10 mouse cellular contexts compared by ENCODE assay signal in the genomic region with DNA sequence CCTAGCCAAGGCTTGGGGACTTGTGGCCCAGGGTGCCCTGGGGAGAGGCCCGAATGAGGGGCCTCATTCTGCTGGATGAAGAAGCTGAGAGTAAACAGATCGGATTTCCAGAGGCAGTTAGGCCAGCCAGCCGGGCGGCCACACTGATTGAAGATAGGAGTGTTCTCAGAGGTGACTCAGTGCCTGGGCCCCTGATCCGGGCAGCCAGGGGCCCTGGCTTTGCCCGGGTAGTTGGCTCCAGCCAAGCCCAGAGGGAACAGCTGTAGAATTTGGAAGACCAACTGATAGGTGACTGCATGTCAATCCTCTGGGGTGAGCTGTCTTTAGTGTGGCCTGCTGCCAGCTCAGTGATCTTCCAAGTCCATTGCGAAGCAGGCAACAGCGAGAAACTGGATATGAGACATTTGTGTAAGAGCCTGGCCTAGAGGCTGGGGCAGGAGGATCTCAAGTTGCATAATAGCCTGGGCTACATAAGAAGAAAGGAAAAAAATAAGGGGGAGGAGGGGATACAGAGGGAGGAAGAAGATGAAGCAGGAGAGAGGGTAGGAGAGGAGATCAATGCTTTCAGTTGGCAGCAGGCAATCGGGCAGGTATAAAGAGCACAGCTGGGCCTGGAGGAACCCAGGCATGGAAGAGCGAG. TPM values are rescaled to one million over a fixed set of nuclear protein-coding genes. Genes with fewer than 3 reads are reported as not detected.
A peak's percentile ranks its signal among the peaks of the same experiment; 100 is the strongest.
DNase-seq lines count a peak whose midpoint lies in the region; ATAC-seq and TF ChIP-seq lines count a peak whose summit lies in the region.
"Had no signal": no experiment of that assay in that cellular context is flagged by ENCODE, and none has a peak within 500 bp of the region (broad histone marks: within the 10 kb centered on the region; RNA-seq: fewer than 3 reads in every experiment).

No protein-coding gene starts in this region.

- H3K9ac ChIP-seq in kidney, embryonic 14.5 days (ENCODE audit: low read depth, low read length) = no peak overlapping the region
- no peak overlapping the region for H3K9ac ChIP-seq in embryonic facial prominence, embryonic 14.5 days (ENCODE audit: low read depth, low read length)
- H3K9ac ChIP-seq in heart, embryonic 14.5 days (ENCODE audit: low read length) = no peak overlapping the region
- no peak overlapping the region for H3K9ac ChIP-seq in stomach, embryonic 15.5 days

- 32% methylated on average over 10 of the region's 10 CpGs for WGBS in kidney, embryonic 14.5 days
- 68% methylated on average over 10 of the region's 10 CpGs for WGBS in kidney, adult 2 months
- WGBS in embryonic facial prominence, embryonic 14.5 days = 50% methylated on average over 10 of the region's 10 CpGs
- 39% methylated on average over 10 of the region's 10 CpGs for WGBS in heart, embryonic 14.5 days
- WGBS in stomach, embryonic 15.5 days = 44% methylated on average over 10 of the region's 10 CpGs
- 71% methylated on average over 10 of the region's 10 CpGs for WGBS in hindbrain, embryonic 10.5 days

- TF ChIP-seq POLR2A in kidney, adult 2 months (IDR thresholded peaks at IDR 0.05; ENCODE audit: low read depth, low read length) = no peak

- peaks cover 7% of the 10 kb centered on the region for H3K4me1 ChIP-seq in kidney, embryonic 14.5 days (ENCODE audit: control insufficient read depth, insufficient read depth, low read length)
- H3K4me1 ChIP-seq in kidney, adult 2 months (ENCODE audit: control insufficient read depth, insufficient read depth, low read length) = no peaks in the 10 kb centered on the region
- H3K4me1 ChIP-seq in embryonic facial prominence, embryonic 14.5 days (ENCODE audit: control insufficient read depth, insufficient read depth, low read length) = no peaks in the 10 kb centered on the region
- H3K4me1 ChIP-seq in heart, embryonic 14.5 days (ENCODE audit: control insufficient read depth in 2 of 2, insufficient read depth in 2 of 2, low read length in 2 of 2) = peaks cover 34 to 45% of the 10 kb centered on the region in 2 experiments
- peaks cover 5% of the 10 kb centered on the region; the same call in 1 of the 2 replicates for H3K4me1 ChIP-seq in stomach, embryonic 15.5 days
- H3K4me1 ChIP-seq in hindbrain, embryonic 10.5 days (replicated peaks) = peaks cover 16% of the 10 kb centered on the region

- H3K27ac ChIP-seq in kidney, embryonic 14.5 days (ENCODE audit: low read depth, low read length) = peak overlapping the region; percentile 33; the same call in 1 of the 2 replicates
- no peak overlapping the region for H3K27ac ChIP-seq in kidney, adult 2 months (ENCODE audit: insufficient read depth, low read depth, low read length)
- no peak overlapping the region for H3K27ac ChIP-seq in embryonic facial prominence, embryonic 14.5 days (replicated peaks; ENCODE audit: low read depth, low read length)
- peak overlapping the region; percentile 52 to 60 for H3K27ac ChIP-seq in heart, embryonic 14.5 days (replicated peaks in 1 of 2; ENCODE audit: control insufficient read depth in 1 of 2, insufficient read depth in 1 of 2, low read depth in 2 of 2, low read length in 2 of 2)
- no peak overlapping the region for H3K27ac ChIP-seq in stomach, embryonic 15.5 days
- no peak overlapping the region for H3K27ac ChIP-seq in hindbrain, embryonic 10.5 days

- peak; percentile 55 for ATAC-seq in kidney, embryonic 14.5 days (ENCODE audit: low FRiP score, low TSS enrichment)
- ATAC-seq in embryonic facial prominence, embryonic 14.5 days (ENCODE audit: low read depth) = no peak
- ATAC-seq in heart, embryonic 14.5 days (ENCODE audit: insufficient number of reproducible peaks, insufficient read depth, low FRiP score, low read depth) = no peak
- peak; percentile 58 for ATAC-seq in stomach, embryonic 15.5 days (ENCODE audit: insufficient read depth, low FRiP score, low read depth)

- H3K27me3 ChIP-seq in kidney, embryonic 14.5 days (ENCODE audit: control insufficient read depth, insufficient read depth, low read length) = no peaks in the 10 kb centered on the region
- H3K27me3 ChIP-seq in kidney, adult 2 months (replicated peaks; ENCODE audit: control insufficient read depth, insufficient read depth, low read length) = no peaks in the 10 kb centered on the region
- no peaks in the 10 kb centered on the region for H3K27me3 ChIP-seq in embryonic facial prominence, embryonic 14.5 days (replicated peaks; ENCODE audit: control insufficient read depth, insufficient read depth, low read length)
- no peaks in the 10 kb centered on the region for H3K27me3 ChIP-seq in heart, embryonic 14.5 days (ENCODE audit: control insufficient read depth, insufficient read depth, low read length)
- H3K27me3 ChIP-seq in stomach, embryonic 15.5 days (replicated peaks) = no peaks in the 10 kb centered on the region
- no peaks in the 10 kb centered on the region for H3K27me3 ChIP-seq in hindbrain, embryonic 10.5 days (ENCODE audit: insufficient read depth, poor library complexity, severe bottlenecking)

- no peak for TF ChIP-seq CTCF in kidney, adult 2 months (conservative IDR thresholded peaks at IDR 0.05; ENCODE audit: insufficient read depth, insufficient read length, low read depth, low read length)

- H3K4me3 ChIP-seq in kidney, embryonic 14.5 days (ENCODE audit: low read length) = no peak overlapping the region
- no peak overlapping the region for H3K4me3 ChIP-seq in kidney, adult 2 months (ENCODE audit: insufficient read depth, low read depth, low read length)
- no peak overlapping the region for H3K4me3 ChIP-seq in embryonic facial prominence, embryonic 14.5 days (ENCODE audit: low read depth, low read length)
- no peak overlapping the region for H3K4me3 ChIP-seq in heart, embryonic 14.5 days (ENCODE audit: control insufficient read depth in 1 of 2, insufficient read depth in 1 of 2, low read depth in 1 of 2, low read length in 2 of 2)
- no peak overlapping the region for H3K4me3 ChIP-seq in stomach, embryonic 15.5 days (replicated peaks)
- no peak overlapping the region for H3K4me3 ChIP-seq in hindbrain, embryonic 10.5 days

- H3K9me3 ChIP-seq in kidney, embryonic 14.5 days (ENCODE audit: control insufficient read depth, low read length) = no peaks in the 10 kb centered on the region
- H3K9me3 ChIP-seq in embryonic facial prominence, embryonic 14.5 days (ENCODE audit: control insufficient read depth, low read length) = no peaks in the 10 kb centered on the region
- H3K9me3 ChIP-seq in heart, embryonic 14.5 days (ENCODE audit: control insufficient read depth, low read length) = no peaks in the 10 kb centered on the region
- no peaks in the 10 kb centered on the region for H3K9me3 ChIP-seq in stomach, embryonic 15.5 days
- no peaks in the 10 kb centered on the region for H3K9me3 ChIP-seq in hindbrain, embryonic 10.5 days

- DNase-seq in kidney, adult 2 months = no peak
- peak; percentile 27 for DNase-seq in embryonic facial prominence, embryonic 14.5 days (ENCODE audit: low spot score)
- DNase-seq in right cerebral cortex, postnatal 25 days = no peak
- DNase-seq in liver = no peak
- DNase-seq in hindbrain, embryonic 10.5 days (ENCODE audit: low spot score) = no peak
- DNase-seq: embryo, embryonic 11 days; right cerebral cortex, adult 18-20 months had no signal

- H3K36me3 ChIP-seq in kidney, embryonic 14.5 days (ENCODE audit: control insufficient read depth, insufficient read depth, low read length) = no peaks in the 10 kb centered on the region
- no peaks in the 10 kb centered on the region for H3K36me3 ChIP-seq in kidney, adult 2 months (ENCODE audit: control insufficient read depth, insufficient read depth, low read length)
- 0 out of 2 replicates have a peak, but pooled peaks cover 4% of the 10 kb centered on the region for H3K36me3 ChIP-seq in embryonic facial prominence, embryonic 14.5 days (ENCODE audit: control insufficient read depth, insufficient read depth, low read length)
- H3K36me3 ChIP-seq in heart, embryonic 14.5 days (ENCODE audit: control insufficient read depth, insufficient read depth, low read length) = no peaks in the 10 kb centered on the region
- 0 out of 2 replicates have a peak, but pooled peaks cover 3% of the 10 kb centered on the region for H3K36me3 ChIP-seq in stomach, embryonic 15.5 days
- H3K36me3 ChIP-seq in hindbrain, embryonic 10.5 days = peaks cover 30% of the 10 kb centered on the region

- H3K4me2 ChIP-seq in kidney, embryonic 14.5 days (replicated peaks; ENCODE audit: low read depth, low read length) = no peak overlapping the region
- no peak overlapping the region for H3K4me2 ChIP-seq in embryonic facial prominence, embryonic 14.5 days (ENCODE audit: low read depth, low read length)
- H3K4me2 ChIP-seq in heart, embryonic 14.5 days (ENCODE audit: low read length) = no peak overlapping the region
- no peak overlapping the region for H3K4me2 ChIP-seq in stomach, embryonic 15.5 days

RNA-seq across cellular contexts. Expression of gene Castor2, which starts 20.1 kb away (rescaled TPM):
- polyA plus RNA-seq in kidney, embryonic 14.5 days (2014; fragmentation: Nextera tagmentation; extraction: Ambion mirVana) = 8.7 and 10.5 TPM in 2 replicates
- 27.5 and 39.3 TPM in 2 replicates for polyA plus RNA-seq in kidney, adult 2 months (2012; rRNA removed)
- polyA plus RNA-seq in embryonic facial prominence, embryonic 14.5 days (2014; fragmentation: Nextera tagmentation; extraction: Ambion mirVana) = 11.7 and 13.5 TPM in 2 replicates
- 6.2 and 7.7 TPM in 2 replicates for polyA plus RNA-seq in heart, embryonic 14.5 days (2014; fragmentation: Nextera tagmentation; extraction: Ambion mirVana)
- polyA plus RNA-seq in stomach, embryonic 15.5 days (2015; fragmentation: Nextera tagmentation; extraction: Ambion mirVana) = 4.5 and 5.1 TPM in 2 replicates
- 10.3 TPM in 2 replicates for polyA plus RNA-seq in hindbrain, embryonic 10.5 days (2016; fragmentation: Nextera tagmentation; extraction: Ambion mirVana)

RNA-seq across cellular contexts. Expression of gene Rcc1l, which starts 57.0 kb away (rescaled TPM):
- polyA plus RNA-seq in kidney, embryonic 14.5 days (2014; fragmentation: Nextera tagmentation; extraction: Ambion mirVana) = 28.9 and 35.2 TPM in 2 replicates
- 18.7 and 19.3 TPM in 2 replicates for polyA plus RNA-seq in kidney, adult 2 months (2012; rRNA removed)
- 26.1 and 27.3 TPM in 2 replicates for polyA plus RNA-seq in embryonic facial prominence, embryonic 14.5 days (2014; fragmentation: Nextera tagmentation; extraction: Ambion mirVana)
- 18.8 and 21.5 TPM in 2 replicates for polyA plus RNA-seq in heart, embryonic 14.5 days (2014; fragmentation: Nextera tagmentation; extraction: Ambion mirVana)
- 27.3 and 30.8 TPM in 2 replicates for polyA plus RNA-seq in stomach, embryonic 15.5 days (2015; fragmentation: Nextera tagmentation; extraction: Ambion mirVana)
- 31.0 and 35.7 TPM in 2 replicates for polyA plus RNA-seq in hindbrain, embryonic 10.5 days (2016; fragmentation: Nextera tagmentation; extraction: Ambion mirVana)

Comparison
In these comparisons a context has a peak if more than half of its experiments do, and no peak if none do; other contexts are left out.
1. H3K27ac ChIP-seq: peak in kidney, embryonic 14.5 days (single experiment) and heart, embryonic 14.5 days (2 of 2); none in kidney, adult 2 months (single experiment), embryonic facial prominence, embryonic 14.5 days (single experiment), stomach, embryonic 15.5 days (single experiment) and hindbrain, embryonic 10.5 days (single experiment).
2. ATAC-seq: peak in kidney, embryonic 14.5 days (single experiment) and stomach, embryonic 15.5 days (single experiment); none in embryonic facial prominence, embryonic 14.5 days (single experiment) and heart, embryonic 14.5 days (single experiment).